Mouse (Mus musculus) cerebellum, postnatal 10 days (tissue): ENCODE results near the gene Rabep2.
"Not testable (repeated sequence)": the region's sequence is repeated elsewhere in the genome, so short reads cannot be mapped to it uniquely, and the experiment has no call there.

ENCODE experiments used
- DNase-seq, 2 experiments: peaks; one replicate each; pipeline ENCODE4 v3.0.0; 2021; ENCODE audit warnings: mixed read lengths in 2 of 2

The Rabep2 gene

GRCm38 (mm10) chr7:126465246-126466030 lies 36.9 kb downstream of the Rabep2 start:
- no peak for DNase-seq

- no peak for DNase-seq
Observed at GRCm38 (mm10) chr7:126466116-126466515, 37.6 kb downstream of the Rabep2 start.

GRCm38 (mm10) chr7:126466707-126467106 lies 38.1 kb downstream of the Rabep2 start:
- DNase-seq, result no peak

GRCm38 (mm10) chr7:126467271-126467670 lies 38.7 kb downstream of the Rabep2 start:
- peak; percentile 60 to 65 for DNase-seq

GRCm38 (mm10) chr7:126467834-126468627 lies 39.5 kb downstream of the Rabep2 start:
- no peak for DNase-seq

GRCm38 (mm10) chr7:126470077-126470476 lies 41.5 kb downstream of the Rabep2 start:
- DNase-seq, result no peak

GRCm38 (mm10) chr7:126471361-126471760 lies 42.8 kb downstream of the Rabep2 start:
- DNase-seq, result no peak

- DNase-seq, result no peak
Observed at GRCm38 (mm10) chr7:126471853-126472252, 43.3 kb downstream of the Rabep2 start.

- no peak for DNase-seq
Observed at GRCm38 (mm10) chr7:126472306-126472705, 43.7 kb downstream of the Rabep2 start.

GRCm38 (mm10) chr7:126472713-126473112 lies 44.2 kb downstream of the Rabep2 start:
- DNase-seq, result no peak

- DNase-seq, result no peak
Observed at GRCm38 (mm10) chr7:126473470-126474086, 45.0 kb downstream of the Rabep2 start.

GRCm38 (mm10) chr7:126474486-126474955 lies 46.0 kb downstream of the Rabep2 start:
- no peak for DNase-seq

- DNase-seq, result peak; percentile 94 to 95
Observed at GRCm38 (mm10) chr7:126474993-126475581, 46.5 kb downstream of the Rabep2 start, which contains the start of gene Sh2b1. Gene Sh2b1, minus strand, starts transcription at chr7:126475424.

GRCm38 (mm10) chr7:126481699-126482098 lies 53.1 kb downstream of the Rabep2 start:
- DNase-seq, result no peak

- DNase-seq, result peak; percentile 78 to 88
Observed at GRCm38 (mm10) chr7:126482392-126482871, 53.9 kb downstream of the Rabep2 start.

GRCm38 (mm10) chr7:126487052-126487483 lies 58.5 kb downstream of the Rabep2 start, which contains the start of gene Tufm:
Gene Tufm, plus strand, starts transcription at chr7:126487361.
- DNase-seq, result peak; percentile 95 to 97

GRCm38 (mm10) chr7:126487617-126488385 lies 59.2 kb downstream of the Rabep2 start:
- DNase-seq, result not testable (repeated sequence)

- DNase-seq, result no peak
Observed at GRCm38 (mm10) chr7:126491005-126491404, 62.4 kb downstream of the Rabep2 start.

- peak; percentile 34 to 42 for DNase-seq
Observed at GRCm38 (mm10) chr7:126491973-126492372, 63.4 kb downstream of the Rabep2 start.

- DNase-seq, result no peak
Observed at GRCm38 (mm10) chr7:126494120-126494519, 65.6 kb downstream of the Rabep2 start.

- DNase-seq, result no peak
Observed at GRCm38 (mm10) chr7:126496475-126496874, 67.9 kb downstream of the Rabep2 start.

- DNase-seq, result no peak
Observed at GRCm38 (mm10) chr7:126497966-126498365, 69.4 kb downstream of the Rabep2 start.
